Mouse (Mus musculus): ENCODE measurements at regions not wholly inside any gene's neighbourhood (a gene's known extent, or its start where the extent isn't known, plus 50 kb on each side); places are given as distances from the start of the nearest gene placed in this dataset.

DNA sequence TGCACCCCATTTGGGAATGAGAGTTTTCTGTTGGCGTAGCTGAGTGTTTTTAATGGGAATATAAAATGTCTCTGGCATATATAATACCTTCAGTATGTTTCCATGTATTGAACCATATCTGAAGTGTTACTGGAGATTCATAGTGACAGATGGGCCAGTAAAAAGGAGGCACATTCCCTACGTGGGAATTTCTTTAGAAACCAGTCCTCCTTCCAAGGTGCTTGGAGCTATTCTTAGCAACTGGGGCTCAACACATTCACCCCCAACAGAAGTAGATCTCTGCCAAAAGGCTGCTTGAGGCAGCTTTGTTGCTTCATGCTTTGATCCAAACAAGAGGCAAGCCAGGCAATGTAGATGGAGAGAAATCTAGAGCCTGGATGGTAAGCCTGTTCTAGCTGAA is 183.8 kb upstream of the Ubash3b start:
- Histone ChIP-seq H3K27me3 (ENCODE audit: control insufficient read depth, insufficient read depth, low read length) (no peaks in the 10 kb centered on the region), H3K4me2 (replicated peaks) (no peak overlapping the region), H3K4me3 (replicated peaks; ENCODE audit: low read length) (no peak overlapping the region), H3K27ac (no peak overlapping the region), H3K9ac (no peak overlapping the region), H3K4me1 (replicated peaks; ENCODE audit: control insufficient read depth, insufficient read depth, low read length) (no peaks in the 10 kb centered on the region), H3K36me3 (replicated peaks; ENCODE audit: control insufficient read depth, insufficient read depth) (no peaks in the 10 kb centered on the region), H3K9me3 (ENCODE audit: control insufficient read depth, low read length) (no peaks in the 10 kb centered on the region)
- ATAC-seq (ENCODE audit: low FRiP score) (no peak), DNase-seq (ENCODE audit: low spot score) (no peak)
- 70% methylated on average over 2 of the region's 2 CpGs for WGBS

DNA sequence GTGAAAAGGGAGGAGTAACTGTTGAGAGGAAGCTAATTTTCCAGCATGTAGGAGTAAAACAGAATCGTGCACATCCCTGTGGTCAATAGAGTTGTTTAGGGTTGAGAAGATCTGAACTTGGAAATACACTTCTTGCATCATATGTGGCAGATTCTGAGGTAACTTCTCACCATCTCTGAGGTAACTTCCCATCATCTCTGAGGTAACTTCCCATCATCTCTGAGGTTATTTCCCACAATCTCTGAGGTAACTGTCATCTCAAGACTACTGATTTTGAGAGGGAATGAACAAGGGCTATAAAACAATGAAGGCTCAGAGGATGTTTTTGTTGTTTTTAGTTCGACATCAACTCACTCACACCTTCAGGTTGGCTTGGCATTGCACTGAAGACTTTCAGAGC is 175.9 kb upstream of the Ubash3b start:
- Histone ChIP-seq H3K27ac (no peak overlapping the region), H3K9me3 (ENCODE audit: control insufficient read depth, low read length) (no peaks in the 10 kb centered on the region), H3K9ac (no peak overlapping the region), H3K4me2 (replicated peaks) (no peak overlapping the region), H3K4me3 (replicated peaks; ENCODE audit: low read length) (no peak overlapping the region), H3K27me3 (ENCODE audit: control insufficient read depth, insufficient read depth, low read length) (no peaks in the 10 kb centered on the region), H3K36me3 (replicated peaks; ENCODE audit: control insufficient read depth, insufficient read depth) (no peaks in the 10 kb centered on the region), H3K4me1 (replicated peaks; ENCODE audit: control insufficient read depth, insufficient read depth, low read length) (peaks cover 19% of the 10 kb centered on the region)
- ATAC-seq (ENCODE audit: low FRiP score) = no peak
- DNase-seq (ENCODE audit: low spot score) = no peak
- 95% methylated on average over 2 of the region's 2 CpGs for WGBS

DNA sequence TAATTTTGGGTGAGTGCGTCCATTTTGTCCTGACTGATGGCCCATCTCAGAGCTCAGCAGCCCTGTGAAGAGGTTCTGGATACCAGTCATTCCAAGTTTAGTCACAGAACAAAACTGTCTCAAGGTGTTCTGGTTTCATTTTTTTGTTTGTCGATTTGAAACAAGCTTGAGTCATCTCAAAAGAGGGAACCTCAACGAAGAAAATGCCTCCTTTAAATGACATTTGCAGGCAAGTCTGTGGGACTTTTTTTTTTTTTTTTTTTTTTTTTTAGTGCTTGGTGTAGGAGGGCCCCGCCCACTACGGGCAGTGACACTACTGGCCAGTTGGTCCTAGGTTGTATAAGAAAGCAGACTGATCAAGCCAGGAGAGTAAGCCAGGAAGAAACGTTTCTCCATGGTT is 175.3 kb upstream of the Ubash3b start:
- Histone ChIP-seq H3K4me3 (replicated peaks; ENCODE audit: low read length) (no peak overlapping the region), H3K27me3 (ENCODE audit: control insufficient read depth, insufficient read depth, low read length) (no peaks in the 10 kb centered on the region), H3K4me2 (replicated peaks) (no peak overlapping the region), H3K27ac (no peak overlapping the region), H3K36me3 (replicated peaks; ENCODE audit: control insufficient read depth, insufficient read depth) (no peaks in the 10 kb centered on the region), H3K4me1 (replicated peaks; ENCODE audit: control insufficient read depth, insufficient read depth, low read length) (peaks cover 19% of the 10 kb centered on the region), H3K9ac (no peak overlapping the region), H3K9me3 (ENCODE audit: control insufficient read depth, low read length) (no peaks in the 10 kb centered on the region)
- 85% methylated on average over 6 of the region's 6 CpGs for whole genome bisulfite sequencing
- DNase-seq (ENCODE audit: low spot score) (no peak), ATAC-seq (ENCODE audit: low FRiP score) (no peak)

DNA sequence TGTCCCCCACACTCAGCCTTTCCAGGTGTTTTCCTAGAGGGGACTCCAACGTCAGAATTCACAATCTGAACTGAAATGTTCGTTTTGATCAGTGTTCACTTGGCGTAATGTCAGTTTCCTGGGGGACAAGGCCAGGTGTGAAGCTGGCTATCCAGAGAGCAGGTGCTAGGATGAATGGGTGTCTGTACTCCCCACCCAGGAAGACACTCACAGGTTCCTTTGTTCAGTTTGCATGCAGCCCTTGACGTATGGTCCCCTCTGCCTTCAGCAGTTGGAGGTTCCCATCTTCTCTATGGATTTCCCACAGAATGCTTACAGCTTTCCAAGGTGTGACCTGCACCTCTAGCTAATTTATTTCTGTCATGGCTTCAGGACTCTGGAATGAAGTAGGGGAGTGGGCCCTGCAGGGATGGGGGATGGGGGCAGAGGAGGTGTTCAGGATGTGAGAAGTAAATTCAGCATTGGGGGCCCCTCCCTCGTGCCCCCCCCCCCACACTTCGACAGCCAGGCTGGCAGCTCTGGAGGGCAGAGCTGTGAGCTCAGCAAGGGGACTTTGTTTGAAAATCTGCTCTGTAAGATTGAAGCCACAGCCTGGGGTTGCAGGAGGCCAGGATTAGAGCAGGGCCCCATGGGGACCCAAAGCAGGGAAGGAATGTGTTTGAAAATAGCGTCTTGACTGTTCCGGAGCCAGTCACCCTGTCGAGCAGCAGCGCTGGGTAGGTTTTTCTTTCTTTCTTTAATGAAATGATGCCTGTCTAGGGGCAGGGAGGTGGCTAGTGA is 173.2 kb upstream of the Ubash3b start:
- DNase-seq (ENCODE audit: low spot score) (peak; percentile 46), ATAC-seq (ENCODE audit: low FRiP score) (peak; percentile 48)
- peaks cover 19% of the 10 kb centered on the region for H3K4me1 ChIP-seq (replicated peaks; ENCODE audit: control insufficient read depth, insufficient read depth, low read length)
- H3K9ac ChIP-seq = peak overlapping the region; percentile 41
- 15% methylated on average over 10 of the region's 10 CpGs for WGBS
- no peak overlapping the region for H3K4me3 ChIP-seq (replicated peaks; ENCODE audit: low read length)
- H3K27me3 ChIP-seq (ENCODE audit: control insufficient read depth, insufficient read depth, low read length) = no peaks in the 10 kb centered on the region
- no peaks in the 10 kb centered on the region for H3K9me3 ChIP-seq (ENCODE audit: control insufficient read depth, low read length)
- H3K27ac ChIP-seq = peak overlapping the region; percentile 74
- no peaks in the 10 kb centered on the region for H3K36me3 ChIP-seq (replicated peaks; ENCODE audit: control insufficient read depth, insufficient read depth)
- H3K4me2 ChIP-seq (replicated peaks) = peak overlapping the region; percentile 22

DNA sequence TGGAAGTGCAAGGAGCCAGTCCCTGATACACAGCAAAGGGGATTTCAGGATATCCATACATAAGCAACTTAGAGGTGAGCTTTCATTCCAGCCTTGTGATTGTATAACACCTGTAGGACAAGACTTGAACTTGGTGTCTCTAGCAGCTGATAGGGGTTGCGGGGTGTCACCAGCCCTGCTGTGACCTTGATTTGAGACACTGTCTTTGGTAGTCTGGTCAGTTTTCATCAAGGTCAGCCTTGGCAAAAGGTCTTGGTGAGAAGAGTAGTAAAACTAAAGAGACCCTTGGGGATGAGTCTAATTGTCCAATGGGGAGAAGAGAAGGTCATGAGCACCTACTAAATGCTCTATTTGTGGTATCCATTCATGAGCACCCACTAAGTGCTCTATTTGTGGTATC is 172.0 kb upstream of the Ubash3b start:
- Histone ChIP-seq H3K36me3 (replicated peaks; ENCODE audit: control insufficient read depth, insufficient read depth) (no peaks in the 10 kb centered on the region), H3K4me2 (replicated peaks) (no peak overlapping the region), H3K4me3 (replicated peaks; ENCODE audit: low read length) (no peak overlapping the region), H3K27me3 (ENCODE audit: control insufficient read depth, insufficient read depth, low read length) (no peaks in the 10 kb centered on the region), H3K4me1 (replicated peaks; ENCODE audit: control insufficient read depth, insufficient read depth, low read length) (peaks cover 22% of the 10 kb centered on the region), H3K9me3 (ENCODE audit: control insufficient read depth, low read length) (no peaks in the 10 kb centered on the region), H3K27ac (0 out of 2 replicates have a peak overlapping the region, but pooled peaks have one; percentile 33), H3K9ac (no peak overlapping the region)
- no peak for ATAC-seq (ENCODE audit: low FRiP score)
- no peak for DNase-seq (ENCODE audit: low spot score)
- WGBS = 100% methylated on average over 1 of the region's 1 CpGs

DNA sequence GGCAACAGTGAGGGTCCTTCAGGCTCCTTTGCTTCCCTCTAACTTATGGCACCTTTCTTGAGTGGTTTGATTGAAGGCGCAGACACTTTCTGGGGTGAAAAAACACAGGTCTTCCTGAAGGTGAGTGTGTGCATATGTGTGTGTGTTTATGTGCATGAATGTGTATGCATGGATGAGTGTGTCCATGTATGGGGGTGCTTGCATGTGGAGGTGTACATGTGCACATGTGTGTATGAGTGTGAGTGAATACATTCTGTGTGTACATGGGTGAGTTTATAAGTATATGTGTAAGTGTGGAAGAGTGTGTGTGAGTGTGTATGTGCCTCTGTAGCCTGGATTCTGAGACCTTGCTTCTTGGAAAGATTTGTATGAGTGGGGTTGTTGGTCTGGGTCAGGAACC is 167.5 kb upstream of the Ubash3b start:
- WGBS = 86% methylated on average over 1 of the region's 1 CpGs
- Histone ChIP-seq H3K4me3 (replicated peaks; ENCODE audit: low read length) (peak overlapping the region; percentile 24), H3K27ac (peak overlapping the region; percentile 73; the same call in 1 of the 2 replicates), H3K4me1 (replicated peaks; ENCODE audit: control insufficient read depth, insufficient read depth, low read length) (peaks cover 30% of the 10 kb centered on the region), H3K9me3 (ENCODE audit: control insufficient read depth, low read length) (no peaks in the 10 kb centered on the region), H3K9ac (peak overlapping the region; percentile 46; the same call in 1 of the 2 replicates), H3K27me3 (ENCODE audit: control insufficient read depth, insufficient read depth, low read length) (no peaks in the 10 kb centered on the region), H3K4me2 (replicated peaks) (peak overlapping the region; percentile 52), H3K36me3 (replicated peaks; ENCODE audit: control insufficient read depth, insufficient read depth) (no peaks in the 10 kb centered on the region)
- ATAC-seq (ENCODE audit: low FRiP score) (no peak), DNase-seq (ENCODE audit: low spot score) (no peak)

DNA sequence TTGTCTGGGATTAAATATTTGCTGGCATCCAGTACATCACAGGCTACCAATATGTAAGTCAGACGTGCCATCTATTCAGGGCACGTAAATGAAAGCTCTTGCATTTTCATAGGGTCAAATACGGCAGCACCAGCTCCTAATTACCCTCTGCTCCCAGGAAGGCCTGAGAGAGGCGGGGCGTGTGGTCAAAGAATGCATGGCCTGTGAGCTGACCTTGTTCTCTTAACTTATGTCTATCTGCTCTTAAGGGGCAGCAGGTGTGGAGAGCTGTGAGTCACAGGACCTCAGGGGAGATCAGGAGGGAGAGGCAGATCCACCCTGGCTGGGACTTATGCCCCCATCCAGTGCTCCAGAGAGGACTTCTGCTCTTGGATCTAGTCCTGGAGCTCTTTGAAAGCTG is 167.0 kb upstream of the Ubash3b start:
- Histone ChIP-seq H3K4me2 (replicated peaks) (peak overlapping the region; percentile 52), H3K27me3 (ENCODE audit: control insufficient read depth, insufficient read depth, low read length) (no peaks in the 10 kb centered on the region), H3K9ac (peak overlapping the region; percentile 46; the same call in 1 of the 2 replicates), H3K4me3 (replicated peaks; ENCODE audit: low read length) (peak overlapping the region; percentile 24), H3K27ac (peak overlapping the region; percentile 73), H3K4me1 (replicated peaks; ENCODE audit: control insufficient read depth, insufficient read depth, low read length) (peaks cover 30% of the 10 kb centered on the region), H3K36me3 (replicated peaks; ENCODE audit: control insufficient read depth, insufficient read depth) (no peaks in the 10 kb centered on the region), H3K9me3 (ENCODE audit: control insufficient read depth, low read length) (no peaks in the 10 kb centered on the region)
- ATAC-seq (ENCODE audit: low FRiP score) (no peak), DNase-seq (ENCODE audit: low spot score) (no peak)
- 14% methylated on average over 5 of the region's 5 CpGs for WGBS

DNA sequence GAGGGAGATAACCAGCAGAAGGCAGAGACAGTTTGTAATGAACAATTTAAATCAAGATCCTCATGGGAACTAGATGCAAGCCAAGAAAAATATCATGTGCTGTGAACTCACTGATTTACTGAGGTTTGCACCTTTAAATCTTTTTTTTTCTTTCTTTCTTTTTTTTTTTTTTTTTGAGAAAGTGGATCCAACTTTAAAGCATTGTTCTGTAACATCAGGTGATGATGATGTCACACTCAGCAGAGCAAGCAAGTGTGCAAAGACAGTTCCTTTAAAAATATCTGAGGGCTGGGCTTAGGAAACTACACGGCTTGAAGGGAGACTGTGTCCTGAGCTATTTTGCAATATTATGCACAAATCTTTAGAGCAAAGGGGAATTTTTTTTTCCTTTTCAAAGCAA is 166.6 kb upstream of the Ubash3b start:
- ATAC-seq (ENCODE audit: low FRiP score) (no peak), DNase-seq (ENCODE audit: low spot score) (peak; percentile 44)
- H3K36me3 ChIP-seq (replicated peaks; ENCODE audit: control insufficient read depth, insufficient read depth) = no peaks in the 10 kb centered on the region
- no peaks in the 10 kb centered on the region for H3K27me3 ChIP-seq (ENCODE audit: control insufficient read depth, insufficient read depth, low read length)
- H3K9me3 ChIP-seq (ENCODE audit: control insufficient read depth, low read length) = no peaks in the 10 kb centered on the region
- peak overlapping the region; percentile 52 for H3K4me2 ChIP-seq (replicated peaks)
- H3K9ac ChIP-seq = peak overlapping the region; percentile 46; the same call in 1 of the 2 replicates
- peaks cover 30% of the 10 kb centered on the region for H3K4me1 ChIP-seq (replicated peaks; ENCODE audit: control insufficient read depth, insufficient read depth, low read length)
- H3K27ac ChIP-seq = peak overlapping the region; percentile 73
- WGBS = 2% methylated on average over 1 of the region's 1 CpGs
- H3K4me3 ChIP-seq (replicated peaks; ENCODE audit: low read length) = peak overlapping the region; percentile 24

DNA sequence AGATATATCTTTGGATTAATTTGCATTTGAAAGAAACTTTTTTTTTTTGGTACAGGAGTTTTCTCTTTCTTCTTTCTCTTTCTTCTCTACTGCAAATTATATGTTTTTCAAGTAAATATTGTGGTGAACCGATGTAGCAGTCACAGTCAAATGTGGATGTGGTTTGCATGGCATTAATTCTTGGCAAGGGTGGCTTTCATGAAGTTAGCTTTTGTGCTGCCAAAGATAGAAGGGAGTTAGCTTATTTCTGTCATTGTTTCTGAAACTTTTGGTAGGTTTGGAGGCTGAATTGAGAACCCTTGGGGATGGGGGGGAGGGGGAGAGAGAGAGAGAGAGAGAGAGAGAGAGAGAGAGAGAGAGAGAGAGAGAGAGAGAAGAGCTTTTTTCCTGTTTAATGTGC is 166.1 kb upstream of the Ubash3b start:
- Histone ChIP-seq H3K9ac (no peak overlapping the region), H3K27ac (peak overlapping the region; percentile 73), H3K4me3 (replicated peaks; ENCODE audit: low read length) (peak overlapping the region; percentile 24), H3K4me2 (replicated peaks) (peak overlapping the region; percentile 52), H3K36me3 (replicated peaks; ENCODE audit: control insufficient read depth, insufficient read depth) (no peaks in the 10 kb centered on the region), H3K9me3 (ENCODE audit: control insufficient read depth, low read length) (no peaks in the 10 kb centered on the region), H3K4me1 (replicated peaks; ENCODE audit: control insufficient read depth, insufficient read depth, low read length) (peaks cover 30% of the 10 kb centered on the region), H3K27me3 (ENCODE audit: control insufficient read depth, insufficient read depth, low read length) (no peaks in the 10 kb centered on the region)
- DNase-seq (ENCODE audit: low spot score) (no peak), ATAC-seq (ENCODE audit: low FRiP score) (no peak)
- 13% methylated on average over 1 of the region's 1 CpGs for WGBS
